In the genomic region with DNA sequence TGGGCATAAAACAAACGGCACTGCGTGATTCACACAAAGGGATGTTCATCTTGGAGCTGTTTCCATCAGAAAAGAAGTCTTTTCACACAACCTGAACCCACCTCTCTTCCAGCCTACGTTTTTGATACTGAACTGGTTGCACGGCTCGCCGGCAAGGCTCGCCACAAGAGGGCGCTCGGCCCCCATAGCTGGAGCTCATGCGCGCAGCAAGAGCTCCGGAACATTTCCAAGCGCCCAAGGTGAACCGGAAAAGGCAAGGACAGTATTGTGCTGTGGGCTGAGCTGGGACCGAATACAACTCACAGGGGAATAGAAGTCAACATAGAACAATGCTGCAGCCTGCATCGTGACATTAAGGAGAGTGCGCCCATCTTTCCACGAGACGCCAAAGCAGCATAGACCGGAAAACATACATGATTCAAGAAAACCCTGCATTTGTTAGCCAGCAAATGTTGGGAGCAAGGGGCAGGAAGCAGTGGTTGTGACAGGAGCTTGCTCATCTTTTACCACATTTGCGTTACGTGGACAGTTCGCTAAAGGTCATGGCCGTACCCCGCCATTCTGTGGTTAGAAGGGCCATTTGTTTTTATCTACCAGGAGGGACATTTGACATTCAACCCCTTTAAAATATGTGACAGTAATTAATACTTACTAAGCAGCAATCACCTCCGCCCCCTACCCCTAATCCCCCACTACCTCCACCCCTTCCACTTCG, we compare ENCODE assay signal across 8 mouse cellular contexts. TPM values are rescaled to one million over a fixed set of nuclear protein-coding genes. Genes with fewer than 3 reads are reported as not detected.
DNase-seq lines count a peak whose midpoint lies in the region; ATAC-seq and TF ChIP-seq lines count a peak whose summit lies in the region.

No protein-coding gene starts in this region.

- intact Hi-C loops in heart, postnatal 36 days (cut with DNase I), result loop anchor here (1.0 to 5.0 kb wide), 3 partner anchors 120 to 462 kb away; no protein-coding TSS in a partner anchor

- peaks cover 2% of the 10 kb centered on the region for H3K4me1 ChIP-seq in ES-Bruce4 (ENCODE audit: control insufficient read depth, insufficient read depth, low read length)
- no peaks in the 10 kb centered on the region for H3K4me1 ChIP-seq in forebrain, postnatal 0 days (ENCODE audit: insufficient read depth)

- TF ChIP-seq CTCF in ES-Bruce4 (IDR thresholded peaks at IDR 0.05; ENCODE audit: low read depth, low read length), result peak; percentile 91
- TF ChIP-seq CTCF in forebrain, postnatal 0 days (IDR thresholded peaks at IDR 0.05; ENCODE audit: low read depth), result peak; percentile 100

- H3K36me3 ChIP-seq in ES-Bruce4 (ENCODE audit: control insufficient read depth, insufficient read depth, low read length, poor library complexity, severe bottlenecking), result no peaks in the 10 kb centered on the region
- H3K36me3 ChIP-seq in forebrain, postnatal 0 days (ENCODE audit: insufficient read depth), result no peaks in the 10 kb centered on the region

- ATAC-seq in forebrain, postnatal 0 days, result peak; percentile 88

- DNase-seq in cerebellum, adult 11-12 months, result peak; percentile 74
- DNase-seq in forebrain, postnatal 0 days, result peak; percentile 95
- peak; percentile 86 to 92 for DNase-seq in heart, postnatal 36 days
- peak; percentile 81 to 95 for DNase-seq in layer of hippocampus, adult 18-20 months (ENCODE audit: low spot score in 2 of 2)
- peak; percentile 55 to 73 for DNase-seq in lung, adult 18-20 months
- peak; percentile 80 for DNase-seq in ovary, postnatal 10 days (ENCODE audit: low spot score)
- peak; percentile 76 for DNase-seq in thymus, postnatal 0 days (ENCODE audit: low spot score)

- no peak overlapping the region for H3K9ac ChIP-seq in ES-Bruce4 (ENCODE audit: low read depth, poor library complexity, severe bottlenecking)
- H3K9ac ChIP-seq in forebrain, postnatal 0 days, result no peak overlapping the region

- H3K27ac ChIP-seq in ES-Bruce4 (ENCODE audit: insufficient read depth, low read length), result no peak overlapping the region
- no peak overlapping the region for H3K27ac ChIP-seq in forebrain, postnatal 0 days (ENCODE audit: low read depth, low read length)

- TF ChIP-seq POLR2A in ES-Bruce4 (IDR thresholded peaks at IDR 0.05; ENCODE audit: insufficient read depth, low read length), result no peak

- H3K4me2 ChIP-seq in forebrain, postnatal 0 days (ENCODE audit: low read depth), result peak overlapping the region; percentile 40

- TF ChIP-seq EP300 in ES-Bruce4 (IDR thresholded peaks at IDR 0.05; ENCODE audit: insufficient read depth, low read depth, low read length), result no peak

- H3K9me3 ChIP-seq in ES-Bruce4 (replicated peaks; ENCODE audit: control insufficient read depth, insufficient read depth, low read length, poor library complexity, severe bottlenecking), result no peaks in the 10 kb centered on the region
- H3K9me3 ChIP-seq in forebrain, postnatal 0 days (ENCODE audit: low read length), result no peaks in the 10 kb centered on the region

- no peaks in the 10 kb centered on the region for H3K27me3 ChIP-seq in ES-Bruce4 (ENCODE audit: control insufficient read depth, insufficient read depth, low read length, poor library complexity, severe bottlenecking)
- no peaks in the 10 kb centered on the region for H3K27me3 ChIP-seq in forebrain, postnatal 0 days (ENCODE audit: insufficient read depth, low read length)

- H3K4me3 ChIP-seq in ES-Bruce4 (ENCODE audit: low read depth, low read length), result peak overlapping the region; percentile 49
- H3K4me3 ChIP-seq in forebrain, postnatal 0 days (ENCODE audit: low read depth, low read length), result peak overlapping the region; percentile 15; the same call in 1 of the 2 replicates

- 8% methylated on average over 27 of the region's 27 CpGs for WGBS in forebrain, postnatal 0 days

RNA-seq across cellular contexts. Expression of a gene that starts 53.3 kb away (rescaled TPM):
- not detected in 2 replicates for polyA plus RNA-seq in ES-Bruce4 (2011; ENCODE audit: insufficient read depth, insufficient read length, low read depth, missing spikeins)
- 8.8 and 9.8 TPM in 2 replicates for total RNA-seq in forebrain, postnatal 0 days (2014; rRNA removed)
- 1.7 and 3.4 TPM in 2 replicates for polyA plus RNA-seq in forebrain, postnatal 0 days (2015; fragmentation: Nextera tagmentation; extraction: Ambion mirVana)
- total RNA-seq in heart, postnatal 36 days (2021), result not detected
- 1 to 10 TPM; 1.3 to 1.5 TPM for total RNA-seq in layer of hippocampus, adult 18-20 months (2021)
- polyA plus RNA-seq in thymus, postnatal 0 days (2015; fragmentation: Nextera tagmentation; extraction: Ambion mirVana), result 0.17 and 0.27 TPM in 2 replicates
